Mouse (Mus musculus) forebrain, postnatal 0 days (tissue): Measurements from ENCODE around the gene Pdcd1lg2. TPM values are rescaled to one million over a fixed set of nuclear protein-coding genes. Genes with fewer than 3 reads are reported as not detected.

Source experiments
- ATAC-seq: fragments of 200-750 bp; cut with Nextera tagmentation; 2 replicates; pipeline ENCODE4 v1.8.0; 2017; ENCODE audit warnings: mild to moderate bottlenecking, moderate library complexity
- DNase-seq: peaks from one replicate; pipeline ENCODE4 v3.0.0-alpha.2; 2015
- H3K27ac ChIP-seq: fragments of 300-500 bp; sonication (generic); 2 replicates; pipeline ENCODE4 v1.5.1; 2014; ENCODE audit warnings: low read depth, mild to moderate bottlenecking, antibody characterized with exemption, low read length, moderate library complexity, mixed read lengths
- H3K27me3 ChIP-seq: fragments of 300-500 bp; sonication (generic); 2 replicates; pipeline ENCODE4 v1.6.1; 2014; ENCODE audit warnings: mild to moderate bottlenecking, low read length, mixed read lengths; ENCODE audit not compliant: insufficient read depth
- H3K36me3 ChIP-seq: fragments of 300-500 bp; sonication (generic); 2 replicates; pipeline ENCODE4 v1.6.1; 2014; ENCODE audit warnings: mild to moderate bottlenecking, moderate library complexity; ENCODE audit not compliant: insufficient read depth
- H3K4me1 ChIP-seq: fragments of 300-500 bp; sonication (generic); 2 replicates; pipeline ENCODE4 v1.6.1; 2014; ENCODE audit warnings: antibody characterized with exemption; ENCODE audit not compliant: insufficient read depth
- H3K4me2 ChIP-seq: fragments of 300-500 bp; sonication (generic); 2 replicates; pipeline ENCODE4 v1.6.1; 2014; ENCODE audit warnings: low read depth, mild to moderate bottlenecking, moderate library complexity
- H3K4me3 ChIP-seq: fragments of 300-500 bp; sonication (generic); 2 replicates; pipeline ENCODE4 v1.5.1; 2014; ENCODE audit warnings: low read depth, low read length, mixed read lengths
- H3K9ac ChIP-seq: fragments of 300-500 bp; sonication (generic); 2 replicates; pipeline ENCODE4 v1.6.1; 2014; ENCODE audit warnings: mild to moderate bottlenecking
- H3K9me3 ChIP-seq: fragments of 300-500 bp; sonication (generic); 2 replicates; pipeline ENCODE4 v1.6.1; 2016; ENCODE audit warnings: low read length
- CTCF ChIP-seq: sonication (generic); IDR thresholded peaks from 2 replicates; pipeline ENCODE4 v1.5.1; 2016; ENCODE audit warnings: antibody characterized with exemption, control low read depth, low read depth
- WGBS: fragments of 180-500 bp; shearing (Covaris S2); extraction: QIAGEN DNeasy Blood & Tissue Kit; methylation state at CpG from one replicate; pipeline ENCODE4 v1.1.7; 2014; 5-methylcytosine and 5-hydroxymethylcytosine counted together
- polyA plus RNA-seq: library from polyadenylated mRNA; unstranded; fragments of >200 nt; fragmentation: Nextera tagmentation; extraction: Ambion mirVana; gene quantifications from 2 replicates; pipeline ENCODE4 v1.2.1, GENCODE M21; 2015
- total RNA-seq: library from RNA; depleted of rRNA; stranded (reverse); fragments of >200 nt; gene quantifications from 2 replicates; pipeline ENCODE4 v1.2.3, GENCODE M21; 2014

The Pdcd1lg2 gene
- total and polyA plus RNA-seq, 2 experiments from 2014 or later: 0.19 TPM; not detected in 1

DNA sequence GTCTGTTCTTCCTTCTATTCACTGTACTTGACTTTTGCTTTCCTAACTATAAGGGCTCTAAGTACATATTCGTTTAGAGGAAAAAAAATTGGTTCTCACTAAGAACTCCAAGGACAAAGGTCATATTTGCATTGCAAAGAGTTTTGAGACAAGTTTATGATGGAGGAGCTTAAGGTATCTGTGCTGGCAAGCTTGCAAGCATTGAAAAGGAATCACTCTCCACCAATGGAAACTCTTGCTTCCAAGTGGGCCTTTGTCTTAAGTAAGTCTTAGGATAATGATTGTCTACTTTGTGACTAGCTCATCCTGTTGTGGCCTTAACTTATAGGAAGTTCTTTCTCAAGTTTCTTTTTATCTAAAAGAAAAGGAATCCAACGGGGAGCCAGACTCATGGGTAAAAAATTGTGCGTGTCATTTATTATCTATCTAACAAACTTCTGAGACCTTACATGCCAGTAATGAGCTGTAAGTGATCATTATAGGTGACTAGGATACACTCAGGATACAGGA is 5.7 kb downstream of the Pdcd1lg2 start:
- Histone ChIP-seq H3K9ac (no peak overlapping the region), H3K4me3 (no peak overlapping the region), H3K36me3 (no peaks in the 10 kb centered on the region), H3K9me3 (no peaks in the 10 kb centered on the region), H3K27me3 (no peaks in the 10 kb centered on the region), H3K4me1 (no peaks in the 10 kb centered on the region), H3K27ac (no peak overlapping the region), H3K4me2 (no peak overlapping the region)
- WGBS: 81% methylated on average over 3 of the region's 3 CpGs
- no peak for TF ChIP-seq CTCF
- ATAC-seq (no peak), DNase-seq (no peak)

DNA sequence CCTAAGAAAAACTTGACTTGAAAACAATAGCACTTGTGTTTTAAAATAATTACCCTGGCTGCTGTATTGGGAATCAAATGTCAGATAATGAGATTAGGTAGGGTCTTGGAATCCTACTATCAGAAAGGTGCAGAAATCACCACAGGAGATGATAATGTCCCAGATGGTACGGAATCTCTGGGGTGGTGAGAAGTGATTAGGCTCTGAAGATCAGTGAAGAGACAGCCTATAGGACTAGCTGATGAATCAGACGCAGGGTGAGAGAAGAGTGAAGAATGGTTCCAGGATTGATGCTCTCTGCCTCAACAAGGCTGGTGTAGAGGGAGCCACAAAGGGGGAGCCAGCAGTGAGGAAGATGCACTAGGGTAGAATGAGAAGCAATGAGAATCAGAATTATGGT is 6.5 kb downstream of the Pdcd1lg2 start:
- Histone ChIP-seq H3K27me3 (no peaks in the 10 kb centered on the region), H3K4me3 (no peak overlapping the region), H3K4me2 (no peak overlapping the region), H3K36me3 (no peaks in the 10 kb centered on the region), H3K9me3 (no peaks in the 10 kb centered on the region), H3K4me1 (no peaks in the 10 kb centered on the region), H3K9ac (no peak overlapping the region), H3K27ac (no peak overlapping the region)
- 68% methylated on average over 2 of the region's 2 CpGs for WGBS
- TF ChIP-seq CTCF: no peak
- DNase-seq (no peak), ATAC-seq (no peak)

DNA sequence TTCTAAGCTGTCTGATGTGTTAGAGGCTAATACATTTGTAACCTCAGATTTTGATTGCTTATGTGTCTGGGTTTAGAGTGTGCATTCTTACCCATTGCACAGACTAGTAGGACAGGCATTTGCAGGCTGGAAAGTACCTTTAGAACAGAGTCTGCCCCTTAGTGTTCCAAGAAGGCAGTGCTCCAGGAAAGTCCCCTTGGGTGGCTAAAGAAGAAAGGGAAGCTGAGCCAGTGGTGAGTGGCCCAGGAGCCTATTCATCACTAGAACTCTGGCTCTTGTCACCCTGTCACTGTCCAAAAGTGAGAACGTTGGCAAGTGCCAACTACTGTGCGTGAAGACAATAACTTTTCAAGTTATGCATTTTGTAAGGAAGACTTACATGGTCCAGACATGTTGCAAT is 7.2 kb downstream of the Pdcd1lg2 start:
- no peaks in the 10 kb centered on the region for H3K4me1 ChIP-seq
- ATAC-seq: no peak
- 67% methylated on average over 2 of the region's 2 CpGs for WGBS
- no peak for DNase-seq
- no peak overlapping the region for H3K9ac ChIP-seq
- H3K27me3 ChIP-seq: no peaks in the 10 kb centered on the region
- no peaks in the 10 kb centered on the region for H3K36me3 ChIP-seq
- H3K4me2 ChIP-seq: no peak overlapping the region
- no peak overlapping the region for H3K27ac ChIP-seq
- no peak overlapping the region for H3K4me3 ChIP-seq
- TF ChIP-seq CTCF: no peak
- no peaks in the 10 kb centered on the region for H3K9me3 ChIP-seq

DNA sequence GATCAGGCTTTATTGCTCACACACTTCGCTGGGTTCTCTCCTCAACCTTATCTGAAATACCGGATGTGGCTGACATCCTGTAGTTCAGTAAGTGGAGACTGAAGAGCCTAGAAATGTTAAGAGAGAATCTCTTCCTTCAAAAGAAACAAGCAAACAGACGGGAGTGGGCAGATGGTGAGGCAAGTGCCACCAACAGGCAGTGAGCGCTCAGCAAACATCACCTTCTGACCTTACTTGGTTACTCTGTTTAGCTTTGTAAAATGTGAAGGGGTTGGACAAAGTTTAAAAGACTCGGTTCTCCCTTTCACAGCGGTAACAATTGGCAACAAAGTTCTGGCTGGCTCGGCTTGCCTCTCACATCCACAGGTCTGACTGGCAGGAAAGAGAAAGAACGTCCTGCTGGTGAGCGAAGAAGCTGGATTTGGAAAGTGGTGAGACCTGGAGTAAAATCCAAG is 8.0 kb downstream of the Pdcd1lg2 start:
- TF ChIP-seq CTCF: no peak
- H3K27ac ChIP-seq: no peak overlapping the region
- WGBS: 39% methylated on average over 9 of the region's 9 CpGs
- ATAC-seq (0 out of 2 replicates have a peak, but pooled peaks have one; percentile 8), DNase-seq (no peak)
- H3K4me1 ChIP-seq: no peaks in the 10 kb centered on the region
- no peaks in the 10 kb centered on the region for H3K27me3 ChIP-seq
- H3K4me2 ChIP-seq: no peak overlapping the region
- no peaks in the 10 kb centered on the region for H3K9me3 ChIP-seq
- H3K36me3 ChIP-seq: no peaks in the 10 kb centered on the region
- no peak overlapping the region for H3K9ac ChIP-seq
- no peak overlapping the region for H3K4me3 ChIP-seq

DNA sequence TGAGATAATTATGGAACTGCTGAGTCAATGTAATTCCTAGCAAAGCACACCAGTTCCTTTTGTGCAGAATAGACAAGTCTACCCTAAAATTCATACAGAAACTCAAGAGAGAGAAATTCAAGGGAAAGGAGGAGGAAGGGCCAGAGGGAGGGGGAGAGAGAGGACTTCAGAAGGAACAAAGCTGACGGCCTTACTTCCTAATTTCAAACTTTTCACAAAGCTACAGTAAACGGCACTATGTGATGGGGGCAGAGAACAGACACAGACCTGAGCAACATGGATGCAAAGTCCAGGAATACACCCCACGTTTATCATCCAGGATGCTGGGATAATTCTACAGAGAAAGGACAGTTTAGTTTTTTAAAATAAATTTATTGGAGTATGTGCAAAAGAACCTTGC is 8.8 kb downstream of the Pdcd1lg2 start:
- Histone ChIP-seq H3K27ac (no peak overlapping the region), H3K4me3 (no peak overlapping the region), H3K9ac (no peak overlapping the region), H3K9me3 (no peaks in the 10 kb centered on the region), H3K4me1 (no peaks in the 10 kb centered on the region), H3K36me3 (no peaks in the 10 kb centered on the region), H3K4me2 (no peak overlapping the region), H3K27me3 (no peaks in the 10 kb centered on the region)
- no peak for TF ChIP-seq CTCF
- DNase-seq (no peak), ATAC-seq (no peak)
- 61% methylated on average over 3 of the region's 3 CpGs for WGBS

DNA sequence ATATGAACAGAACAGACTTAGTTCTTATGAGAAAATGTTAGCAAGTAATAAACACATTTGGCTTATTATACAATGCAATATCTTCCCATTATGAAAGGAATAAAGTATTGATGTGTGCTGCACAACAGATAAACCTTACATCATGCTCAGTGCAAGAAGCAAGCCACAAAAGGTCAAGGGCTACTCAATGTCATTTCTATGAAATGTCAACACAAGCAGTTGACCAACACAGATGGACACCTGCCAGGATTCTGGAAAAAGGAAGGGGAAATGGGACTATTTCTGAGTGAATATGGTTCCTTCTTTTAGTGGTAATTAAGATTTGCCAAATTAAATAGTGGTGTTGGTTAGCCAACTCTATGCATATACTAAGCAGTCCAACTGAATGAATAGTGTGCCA is 9.2 kb downstream of the Pdcd1lg2 start:
- TF ChIP-seq CTCF: no peak

DNA sequence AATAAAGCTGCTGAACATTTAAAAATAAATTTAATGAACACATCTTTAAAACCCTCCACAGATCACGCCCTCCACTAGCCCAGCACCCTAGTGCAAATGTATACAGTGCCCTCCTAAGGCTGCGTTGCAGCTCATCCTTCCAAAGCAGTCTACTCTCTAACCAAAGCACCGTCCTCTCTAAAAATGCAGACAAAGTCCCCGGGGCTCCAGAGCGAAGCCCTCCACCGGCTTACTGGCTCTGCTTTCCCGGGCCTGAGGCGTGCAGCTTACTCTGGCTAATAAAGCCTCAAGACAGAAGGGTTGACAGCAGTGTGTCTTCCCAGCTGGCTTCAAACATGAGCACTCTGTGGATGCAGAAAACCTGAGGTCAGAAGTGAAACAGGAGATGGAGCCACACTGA is 9.7 kb downstream of the Pdcd1lg2 start:
- DNase-seq (no peak), ATAC-seq (no peak)
- H3K9ac ChIP-seq: no peak overlapping the region
- H3K9me3 ChIP-seq: no peaks in the 10 kb centered on the region
- no peak overlapping the region for H3K4me3 ChIP-seq
- H3K36me3 ChIP-seq: no peaks in the 10 kb centered on the region
- H3K27ac ChIP-seq: no peak overlapping the region
- no peak overlapping the region for H3K4me2 ChIP-seq
- TF ChIP-seq CTCF: no peak
- 80% methylated on average over 8 of the region's 8 CpGs for WGBS
- H3K27me3 ChIP-seq: no peaks in the 10 kb centered on the region
- no peaks in the 10 kb centered on the region for H3K4me1 ChIP-seq

More for the DNA sequence above, 9.2 kb downstream of the Pdcd1lg2 start:
- no peaks in the 10 kb centered on the region for H3K27me3 ChIP-seq
- H3K4me3 ChIP-seq: no peak overlapping the region
- no peak overlapping the region for H3K27ac ChIP-seq
- H3K36me3 ChIP-seq: no peaks in the 10 kb centered on the region
- H3K9me3 ChIP-seq: no peaks in the 10 kb centered on the region
- ATAC-seq (no peak), DNase-seq (no peak)
- no peak overlapping the region for H3K4me2 ChIP-seq
- no peak overlapping the region for H3K9ac ChIP-seq
- H3K4me1 ChIP-seq: no peaks in the 10 kb centered on the region
